Mouse (Mus musculus) lung, embryonic 15.5 days (tissue): ENCODE results near the gene Mef2a. TPM values are rescaled to one million over a fixed set of nuclear protein-coding genes. Genes with fewer than 3 reads are reported as not detected.
A peak's percentile ranks its signal among the peaks of the same experiment; 100 is the strongest.

Experiments used
- ATAC-seq: fragments of 200-750 bp; cut with Nextera tagmentation; 2 replicates; pipeline ENCODE4 v1.8.0; 2017; ENCODE audit warnings: moderate number of reproducible peaks, borderline replicate concordance; ENCODE audit not compliant: low FRiP score, low TSS enrichment; ENCODE audit errors: extremely low read depth
- H3K27ac ChIP-seq: fragments of 300-500 bp; sonication (generic); 2 replicates; pipeline ENCODE4 v1.5.1; 2015; ENCODE audit warnings: moderate library complexity, mild to moderate bottlenecking, inconsistent platforms
- H3K27me3 ChIP-seq: fragments of 300-500 bp; sonication (generic); 2 replicates; pipeline ENCODE4 v1.6.1; 2015; ENCODE audit warnings: inconsistent platforms
- H3K36me3 ChIP-seq: fragments of 300-500 bp; sonication (generic); 2 replicates; pipeline ENCODE4 v1.6.1; 2015; ENCODE audit warnings: inconsistent platforms
- H3K4me1 ChIP-seq: fragments of 300-500 bp; sonication (generic); 2 replicates; pipeline ENCODE4 v1.6.1; 2015; ENCODE audit warnings: inconsistent platforms
- H3K4me2 ChIP-seq: fragments of 300-500 bp; sonication (generic); 2 replicates; pipeline ENCODE4 v1.6.1; 2015; ENCODE audit warnings: inconsistent platforms, mild to moderate bottlenecking, moderate library complexity
- H3K4me3 ChIP-seq: fragments of 300-500 bp; sonication (generic); 2 replicates; pipeline ENCODE4 v1.5.1; 2015; ENCODE audit warnings: mild to moderate bottlenecking, inconsistent platforms
- H3K9ac ChIP-seq: fragments of 300-500 bp; sonication (generic); 2 replicates; pipeline ENCODE4 v1.6.1; 2015; ENCODE audit warnings: inconsistent platforms
- H3K9me3 ChIP-seq: fragments of 300-500 bp; sonication (generic); 2 replicates; pipeline ENCODE4 v1.6.1; 2016; ENCODE audit warnings: inconsistent platforms
- WGBS: fragments of 180-500 bp; shearing (Covaris S2); methylation state at CpG from one replicate; pipeline ENCODE4 v1.1.7; 2015; 5-methylcytosine and 5-hydroxymethylcytosine counted together
- polyA plus RNA-seq: library from polyadenylated mRNA; unstranded; fragments of >200 nt; fragmentation: Nextera tagmentation; extraction: Ambion mirVana; gene quantifications from 2 replicates; pipeline ENCODE4 v1.2.1, GENCODE M21; 2015

Mef2a gene
- polyA plus RNA-seq: 48.8 and 56.3 TPM in 2 replicates

- H3K4me3 ChIP-seq: peak within 1 kb of the TSS; percentile 94
- H3K27me3 ChIP-seq: no peaks in the 10 kb centered on the region
- no peaks in the 10 kb centered on the region for H3K36me3 ChIP-seq
- H3K9ac ChIP-seq: peak within 1 kb of the TSS; percentile 99
- 2% methylated on average over 89 of the region's 89 CpGs for WGBS
- peak within 1 kb of the TSS; percentile 92 for H3K4me2 ChIP-seq
- H3K9me3 ChIP-seq: no peaks in the 10 kb centered on the region
- peaks cover 19% of the 10 kb centered on the region for H3K4me1 ChIP-seq
- ATAC-seq: peak; percentile 90
- H3K27ac ChIP-seq: peak within 1 kb of the TSS; percentile 99
Observed at GRCm38 (mm10) chr7:67372729-67373583, at the start of gene Mef2a. Gene Mef2a (minus strand): TSS chr7:67372858.

GRCm38 (mm10) chr7:67421476-67422186 lies 49.0 kb upstream of the Mef2a start:
- Histone ChIP-seq H3K4me2 (0 out of 2 replicates have a peak overlapping the region, but pooled peaks have one; percentile 21), H3K9ac (no peak overlapping the region), H3K4me3 (no peak overlapping the region), H3K27ac (peak overlapping the region; percentile 51), H3K27me3 (no peaks in the 10 kb centered on the region), H3K9me3 (no peaks in the 10 kb centered on the region), H3K36me3 (no peaks in the 10 kb centered on the region), H3K4me1 (peaks cover 16% of the 10 kb centered on the region)
- ATAC-seq: peak; percentile 64; the same call in 1 of the 2 replicates
- WGBS: 28% methylated on average over 12 of the region's 12 CpGs

GRCm38 (mm10) chr7:67421088-67421475 lies 48.4 kb upstream of the Mef2a start:
- ATAC-seq: no peak
- H3K27ac ChIP-seq: peak overlapping the region; percentile 51; the same call in 1 of the 2 replicates
- H3K4me1 ChIP-seq: peaks cover 16% of the 10 kb centered on the region
- no peak overlapping the region for H3K9ac ChIP-seq
- no peak overlapping the region for H3K4me3 ChIP-seq
- no peaks in the 10 kb centered on the region for H3K27me3 ChIP-seq
- H3K9me3 ChIP-seq: no peaks in the 10 kb centered on the region
- H3K4me2 ChIP-seq: 0 out of 2 replicates have a peak overlapping the region, but pooled peaks have one; percentile 21
- 25% methylated on average over 3 of the region's 3 CpGs for WGBS
- H3K36me3 ChIP-seq: no peaks in the 10 kb centered on the region

- Histone ChIP-seq H3K27ac (no peak overlapping the region), H3K9me3 (no peaks in the 10 kb centered on the region), H3K27me3 (no peaks in the 10 kb centered on the region), H3K4me3 (no peak overlapping the region), H3K4me1 (peaks cover 16% of the 10 kb centered on the region), H3K9ac (no peak overlapping the region), H3K36me3 (no peaks in the 10 kb centered on the region), H3K4me2 (no peak overlapping the region)
- ATAC-seq: no peak
- 70% methylated on average over 17 of the region's 17 CpGs for WGBS
Observed at GRCm38 (mm10) chr7:67419591-67420314, 47.1 kb upstream of the Mef2a start.

- H3K36me3 ChIP-seq: no peaks in the 10 kb centered on the region
- H3K4me1 ChIP-seq: peaks cover 16% of the 10 kb centered on the region
- H3K9ac ChIP-seq: no peak overlapping the region
- H3K4me3 ChIP-seq: no peak overlapping the region
- WGBS: 61% methylated on average over 5 of the region's 5 CpGs
- no peak for ATAC-seq
- no peaks in the 10 kb centered on the region for H3K9me3 ChIP-seq
- no peak overlapping the region for H3K4me2 ChIP-seq
- peak overlapping the region; percentile 46; the same call in 1 of the 2 replicates for H3K27ac ChIP-seq
- no peaks in the 10 kb centered on the region for H3K27me3 ChIP-seq
Observed at GRCm38 (mm10) chr7:67418122-67418521, 45.5 kb upstream of the Mef2a start.

- Histone ChIP-seq H3K36me3 (no peaks in the 10 kb centered on the region), H3K27ac (no peak overlapping the region)
- WGBS: 55% methylated on average over 8 of the region's 8 CpGs
Observed at GRCm38 (mm10) chr7:67414766-67415165, 42.1 kb upstream of the Mef2a start.

GRCm38 (mm10) chr7:67412686-67413085 lies 40.0 kb upstream of the Mef2a start:
- no peak overlapping the region for H3K27ac ChIP-seq
- no peak overlapping the region for H3K4me3 ChIP-seq
- H3K27me3 ChIP-seq: no peaks in the 10 kb centered on the region
- WGBS: 59% methylated on average over 10 of the region's 10 CpGs
- H3K4me2 ChIP-seq: no peak overlapping the region
- H3K36me3 ChIP-seq: no peaks in the 10 kb centered on the region
- H3K4me1 ChIP-seq: no peaks in the 10 kb centered on the region
- no peak for ATAC-seq
- H3K9me3 ChIP-seq: no peaks in the 10 kb centered on the region
- no peak overlapping the region for H3K9ac ChIP-seq

More at GRCm38 (mm10) chr7:67414766-67415165, 42.1 kb upstream of the Mef2a start:
- no peak overlapping the region for H3K4me3 ChIP-seq
- H3K9ac ChIP-seq: no peak overlapping the region
- H3K9me3 ChIP-seq: no peaks in the 10 kb centered on the region
- no peaks in the 10 kb centered on the region for H3K4me1 ChIP-seq
- ATAC-seq: no peak
- H3K4me2 ChIP-seq: no peak overlapping the region
- no peaks in the 10 kb centered on the region for H3K27me3 ChIP-seq

GRCm38 (mm10) chr7:67407019-67407418 lies 34.4 kb upstream of the Mef2a start:
- H3K9me3 ChIP-seq: no peaks in the 10 kb centered on the region
- H3K27me3 ChIP-seq: no peaks in the 10 kb centered on the region
- H3K9ac ChIP-seq: no peak overlapping the region
- no peaks in the 10 kb centered on the region for H3K36me3 ChIP-seq
- 76% methylated on average over 2 of the region's 2 CpGs for WGBS
- H3K4me1 ChIP-seq: no peaks in the 10 kb centered on the region
- no peak overlapping the region for H3K4me3 ChIP-seq
- ATAC-seq: no peak
- H3K27ac ChIP-seq: no peak overlapping the region
- no peak overlapping the region for H3K4me2 ChIP-seq

GRCm38 (mm10) chr7:67404176-67404575 lies 31.5 kb upstream of the Mef2a start:
- H3K4me1 ChIP-seq: no peaks in the 10 kb centered on the region
- H3K27ac ChIP-seq: no peak overlapping the region
- WGBS: 78% methylated on average over 2 of the region's 2 CpGs
- H3K4me2 ChIP-seq: no peak overlapping the region
- H3K36me3 ChIP-seq: no peaks in the 10 kb centered on the region
- H3K4me3 ChIP-seq: no peak overlapping the region
- no peaks in the 10 kb centered on the region for H3K27me3 ChIP-seq
- no peaks in the 10 kb centered on the region for H3K9me3 ChIP-seq
- H3K9ac ChIP-seq: no peak overlapping the region
- no peak for ATAC-seq

GRCm38 (mm10) chr7:67402353-67402752 lies 29.7 kb upstream of the Mef2a start:
- ATAC-seq: no peak
- H3K4me1 ChIP-seq: no peaks in the 10 kb centered on the region
- H3K4me3 ChIP-seq: no peak overlapping the region
- no peaks in the 10 kb centered on the region for H3K9me3 ChIP-seq
- WGBS: 73% methylated on average over 7 of the region's 7 CpGs
- no peak overlapping the region for H3K4me2 ChIP-seq
- no peak overlapping the region for H3K9ac ChIP-seq
- H3K27me3 ChIP-seq: no peaks in the 10 kb centered on the region
- H3K27ac ChIP-seq: no peak overlapping the region
- no peaks in the 10 kb centered on the region for H3K36me3 ChIP-seq

- WGBS: 53% methylated on average over 5 of the region's 5 CpGs
- H3K4me2 ChIP-seq: no peak overlapping the region
- no peak overlapping the region for H3K9ac ChIP-seq
- no peaks in the 10 kb centered on the region for H3K4me1 ChIP-seq
- no peaks in the 10 kb centered on the region for H3K27me3 ChIP-seq
- no peak overlapping the region for H3K4me3 ChIP-seq
- no peaks in the 10 kb centered on the region for H3K9me3 ChIP-seq
- H3K27ac ChIP-seq: no peak overlapping the region
- H3K36me3 ChIP-seq: no peaks in the 10 kb centered on the region
- ATAC-seq: no peak
Observed at GRCm38 (mm10) chr7:67401379-67401778, 28.7 kb upstream of the Mef2a start.
